25 mouse cellular contexts compared by ENCODE assay signal in genomic region chr10:102959602-102960001, GRCm38 (mm10).
DNase-seq lines count a peak whose midpoint lies in the region; TF ChIP-seq lines count a peak whose summit lies in the region.
"Had no signal": no experiment of that assay in that cellular context is flagged by ENCODE, and none has a peak within 500 bp of the region (broad histone marks: within the 10 kb centered on the region; RNA-seq: fewer than 3 reads in every experiment).

No protein-coding gene starts in this region.

- H3K27me3 ChIP-seq in testis, adult 2 months (ENCODE audit: control insufficient read depth, insufficient read depth, low read length), result no peaks in the 10 kb centered on the region
- H3K27me3 ChIP-seq: embryonic facial prominence, embryonic 12.5 days; heart, embryonic 13.5 days; kidney, embryonic 15.5 days; limb, embryonic 15.5 days; stomach, embryonic 15.5 days had no signal

- no peak for TF ChIP-seq POLR2A in testis, adult 2 months (IDR thresholded peaks at IDR 0.05; ENCODE audit: control insufficient read depth, low read depth, low read length)

- H3K4me1 ChIP-seq in testis, adult 2 months (ENCODE audit: control insufficient read depth, insufficient read depth, low read length), result no peaks in the 10 kb centered on the region
- H3K4me1 ChIP-seq: embryonic facial prominence, embryonic 12.5 days; heart, embryonic 13.5 days; kidney, embryonic 15.5 days; limb, embryonic 15.5 days; stomach, embryonic 15.5 days had no signal

- H3K4me3 ChIP-seq in layer of hippocampus, adult 2 months, result no peak overlapping the region
- no peak overlapping the region for H3K4me3 ChIP-seq in testis, adult 2 months (ENCODE audit: control insufficient read depth, low read depth, low read length)
- H3K4me3 ChIP-seq: embryonic facial prominence, embryonic 12.5 days; heart, embryonic 13.5 days; kidney, embryonic 15.5 days; limb, embryonic 15.5 days; stomach, embryonic 15.5 days had no signal

- no peak overlapping the region for H3K27ac ChIP-seq in layer of hippocampus, adult 2 months
- H3K27ac ChIP-seq in testis, adult 2 months (ENCODE audit: control insufficient read depth, insufficient read depth, low read depth, low read length), result no peak overlapping the region
- H3K27ac ChIP-seq: embryonic facial prominence, embryonic 12.5 days; heart, embryonic 13.5 days; hindbrain, embryonic 14.5 days; kidney, embryonic 15.5 days; limb, embryonic 15.5 days; stomach, embryonic 15.5 days had no signal

- H3K36me3 ChIP-seq in testis, adult 2 months (ENCODE audit: control insufficient read depth, insufficient read depth, low read length), result no peaks in the 10 kb centered on the region
- H3K36me3 ChIP-seq: embryonic facial prominence, embryonic 12.5 days; heart, embryonic 13.5 days; kidney, embryonic 15.5 days; limb, embryonic 15.5 days; stomach, embryonic 15.5 days had no signal

- 0 out of 2 replicates have a peak, but pooled peaks have one; percentile 7 for TF ChIP-seq CTCF in layer of hippocampus, adult 2 months (conservative IDR thresholded peaks at IDR 0.05)
- TF ChIP-seq CTCF in testis, adult 2 months (IDR thresholded peaks at IDR 0.05; ENCODE audit: control insufficient read depth, insufficient read depth, insufficient replicate concordance, low read depth, low read length), result peak; percentile 10; the same call in 1 of the 2 replicates

- no peak for DNase-seq in layer of hippocampus, adult 2 months (ENCODE audit: low spot score in 2 of 2)
- no peak for DNase-seq in layer of hippocampus, postnatal 14 days (ENCODE audit: low spot score in 2 of 2)
- no peak for DNase-seq in testis, postnatal 14 days (ENCODE audit: low spot score)
- peak; percentile 24 for DNase-seq in WW6 (ENCODE audit: low read depth, low spot score)
- no peak for DNase-seq in thymus, postnatal 36 days
- no peak for DNase-seq in kidney, adult 8-10 months
- DNase-seq: adrenal gland, postnatal 14 days; cerebellum, adult 2 months; cerebellum, postnatal 25 days; forebrain, postnatal 0 days; gastrocnemius, postnatal 25 days; heart, adult 18-20 months; heart, postnatal 36 days; kidney, postnatal 4 days; layer of hippocampus, adult 9-11 months; left cerebral cortex, postnatal 4 days; lung, adult 2 months; lung, postnatal 36 days had no signal
